Mouse (Mus musculus) layer of hippocampus, postnatal 14 days (tissue): Measurements from ENCODE around the gene Cda. TPM values are rescaled to one million over a fixed set of nuclear protein-coding genes. Genes with fewer than 3 reads are reported as not detected.
"Not testable (repeated sequence)": the region's sequence is repeated elsewhere in the genome, so short reads cannot be mapped to it uniquely, and the experiment has no call there.

Experiments used
- DNase-seq, 2 experiments: peaks; one replicate each; pipeline ENCODE4 v3.0.0; 2021 to 2022; ENCODE audit warnings: low spot score in 2 of 2, mixed read lengths in 1 of 2
- total RNA-seq, 2 experiments: library from RNA; stranded (reverse); gene quantifications; 2 replicates each; pipeline ENCODE4 v1.2.3; 2021

The Cda gene
- total RNA-seq, 2 experiments from 2014 or later: 1.2 to 2.9 TPM

DNA sequence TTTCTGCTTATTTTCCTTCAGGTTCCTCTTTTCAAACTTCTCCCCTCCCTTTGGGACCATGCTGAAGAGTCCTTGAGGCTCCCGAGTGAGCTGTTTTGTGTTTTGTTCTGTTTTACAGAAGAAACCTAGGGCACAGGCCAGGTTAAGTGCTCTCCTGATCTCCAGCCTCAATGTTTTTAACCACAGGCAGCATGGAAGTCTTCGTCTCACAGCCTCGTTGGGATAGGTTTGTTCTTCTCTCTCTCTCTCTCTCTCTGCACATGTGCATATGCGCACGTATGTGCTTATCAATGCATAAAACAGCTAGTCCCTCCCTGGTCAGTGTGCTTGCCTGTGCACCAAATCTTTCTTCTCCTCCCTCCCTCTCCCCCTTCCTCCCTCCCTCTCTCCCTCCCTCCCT lies 30.9 kb downstream of the Cda start:
- no peak for DNase-seq

- DNase-seq: no peak
These were observed 32.1 kb downstream of the Cda start for GRCm38 (mm10) chr4:138335648-138336047.

- no peak for DNase-seq
These were observed 32.8 kb downstream of the Cda start for GRCm38 (mm10) chr4:138335036-138335435.

DNA sequence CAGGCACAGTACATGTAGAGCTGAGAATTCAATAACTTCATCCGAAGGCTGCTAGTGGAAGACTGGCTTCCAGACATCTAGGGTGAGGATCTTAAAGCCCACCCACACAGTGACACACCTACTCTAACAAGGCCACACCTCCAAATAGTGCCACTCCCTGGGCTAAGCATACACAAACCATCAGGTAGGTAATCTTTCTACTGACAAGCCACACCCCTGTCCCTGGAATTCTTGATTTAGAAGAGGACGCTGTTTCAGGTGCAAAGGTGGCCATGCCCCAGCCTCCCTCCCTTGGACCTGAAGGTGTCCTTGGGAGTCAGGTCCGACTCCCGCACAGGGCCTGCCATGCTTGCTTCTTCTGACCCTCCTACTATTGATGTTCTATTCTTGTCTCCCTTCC lies 34.7 kb downstream of the Cda start:
- DNase-seq: no peak

GRCm38 (mm10) chr4:138331647-138332046 lies 36.1 kb downstream of the Cda start:
- no peak for DNase-seq

GRCm38 (mm10) chr4:138330264-138330671 lies 37.5 kb downstream of the Cda start:
- DNase-seq: no peak

GRCm38 (mm10) chr4:138327891-138328470 lies 39.8 kb downstream of the Cda start:
- DNase-seq: no peak

DNA sequence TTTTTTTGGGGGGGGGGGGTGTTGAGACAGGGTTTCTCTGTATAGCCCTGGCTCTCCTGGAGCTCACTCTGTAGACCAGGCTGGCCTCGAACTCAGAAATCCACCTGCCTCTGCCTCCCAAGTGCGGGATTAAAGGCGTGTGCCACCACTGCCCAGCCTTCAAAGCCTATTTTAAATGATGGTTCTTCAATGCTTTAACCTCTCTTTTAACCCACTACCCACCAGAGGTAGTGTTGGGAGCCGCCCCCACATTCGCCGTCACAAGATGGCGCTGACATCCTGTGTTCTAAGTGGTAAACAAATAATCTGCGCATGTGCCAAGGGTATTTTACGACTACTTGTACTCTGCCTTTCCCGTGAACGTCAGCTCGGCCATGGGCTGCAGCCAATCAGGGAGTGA lies 40.6 kb downstream of the Cda start:
- DNase-seq: not testable (repeated sequence)

GRCm38 (mm10) chr4:138326077-138326695 lies 41.6 kb downstream of the Cda start, which contains the start of gene Pink1:
Gene Pink1 (minus strand): TSS chr4:138326307.
- peak; percentile 91 for DNase-seq

GRCm38 (mm10) chr4:138325466-138326076 lies 42.2 kb downstream of the Cda start:
- peak; percentile 88 to 92 for DNase-seq

DNA sequence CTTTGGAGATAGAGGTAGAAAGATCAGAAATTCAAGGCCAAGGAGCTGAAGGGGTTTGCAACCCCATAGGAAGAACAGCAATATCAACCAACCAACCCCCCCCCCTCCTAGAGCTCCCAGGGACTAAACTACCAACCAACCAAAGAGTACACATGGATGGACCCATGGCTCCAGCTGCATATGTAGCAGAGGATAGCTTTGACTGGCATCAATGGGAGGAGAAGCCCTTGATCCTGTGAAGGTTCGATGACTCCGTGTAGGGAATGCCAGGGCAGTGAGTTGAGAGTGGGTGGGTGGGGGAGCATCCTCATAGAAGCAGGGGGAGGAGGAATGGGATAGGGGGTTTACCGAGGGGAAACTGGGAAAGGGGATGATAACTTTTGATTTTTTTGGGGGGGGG lies 43.3 kb downstream of the Cda start:
- no peak for DNase-seq

GRCm38 (mm10) chr4:138323753-138324152 lies 44.0 kb downstream of the Cda start:
- DNase-seq: no peak

DNA sequence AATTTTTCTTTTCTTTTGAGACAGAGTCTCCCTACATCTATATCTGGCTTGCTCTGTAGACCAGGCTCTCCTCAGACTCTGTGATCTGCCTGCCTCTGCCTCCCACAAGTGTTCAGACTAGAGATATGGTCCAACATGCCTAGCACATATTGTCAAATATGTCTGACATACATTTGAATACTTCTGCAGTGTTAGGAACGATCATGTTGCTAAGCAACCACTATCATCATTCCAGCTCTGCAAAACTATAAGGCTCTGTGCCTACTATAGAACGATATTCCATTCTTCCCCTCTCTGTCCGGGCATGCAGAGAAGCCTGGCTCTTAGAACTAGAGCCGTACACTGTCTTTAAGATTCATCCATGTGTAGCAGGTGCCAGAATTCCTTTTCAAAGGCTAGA lies 45.1 kb downstream of the Cda start:
- DNase-seq: no peak

GRCm38 (mm10) chr4:138321488-138321887 lies 46.3 kb downstream of the Cda start:
- no peak for DNase-seq

GRCm38 (mm10) chr4:138320711-138321110 lies 47.1 kb downstream of the Cda start:
- no peak for DNase-seq

DNA sequence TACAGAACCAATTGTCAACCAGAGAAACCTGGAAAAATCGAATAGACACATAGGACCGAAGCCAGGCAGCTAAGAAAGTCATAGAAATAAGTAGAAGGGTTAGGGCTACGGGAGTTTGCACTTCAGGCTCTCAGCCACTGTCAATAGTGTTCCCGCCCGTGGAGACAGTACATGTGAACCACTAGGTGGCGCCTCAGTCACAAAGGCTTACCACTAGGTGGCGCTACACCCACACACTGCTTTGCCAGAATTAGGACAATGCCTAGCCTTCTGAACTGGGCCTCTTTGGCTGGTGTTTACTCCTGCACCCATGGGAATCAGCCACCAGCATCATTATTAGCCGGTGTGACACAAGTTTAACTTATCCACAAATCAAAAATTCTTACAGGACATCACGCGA lies 48.3 kb downstream of the Cda start:
- DNase-seq: peak; percentile 87 to 88

DNA sequence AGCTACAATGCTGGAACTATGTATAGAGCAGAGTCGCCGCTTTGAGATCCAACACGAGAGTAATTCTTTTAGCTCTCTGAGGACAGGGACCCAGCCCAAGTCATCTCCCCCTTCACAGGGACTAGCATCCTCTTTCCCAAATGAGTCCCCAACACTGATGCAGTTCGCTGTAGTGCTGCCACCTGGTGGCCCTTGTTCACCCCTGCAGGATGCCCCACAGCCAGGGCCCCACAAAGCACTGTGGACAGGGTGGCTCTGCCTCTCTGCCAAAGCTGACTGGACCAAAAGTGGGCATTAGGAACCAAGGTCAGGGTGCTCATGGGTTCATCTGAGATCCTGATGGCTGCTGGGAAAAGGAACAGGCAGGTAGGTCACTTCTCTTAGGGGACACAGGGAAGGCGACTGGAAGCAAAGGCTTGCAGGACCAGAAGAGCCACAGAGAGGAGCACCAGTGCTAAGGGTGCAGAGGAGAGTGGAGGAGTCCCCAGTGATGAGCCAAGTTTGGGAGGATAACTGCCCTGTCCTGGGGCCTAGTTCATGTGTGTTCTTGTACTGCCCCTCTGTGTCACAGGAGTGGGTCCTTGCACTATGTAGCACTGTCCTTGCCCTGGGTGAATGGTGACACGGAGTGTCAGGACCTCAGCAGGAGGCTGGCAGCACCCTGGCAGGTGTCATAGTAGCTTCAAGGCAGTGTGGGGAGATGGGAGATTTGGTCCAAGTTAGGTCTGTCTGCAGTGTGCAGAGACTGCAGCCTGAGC lies 49.1 kb downstream of the Cda start:
- peak; percentile 56 to 58 for DNase-seq

DNA sequence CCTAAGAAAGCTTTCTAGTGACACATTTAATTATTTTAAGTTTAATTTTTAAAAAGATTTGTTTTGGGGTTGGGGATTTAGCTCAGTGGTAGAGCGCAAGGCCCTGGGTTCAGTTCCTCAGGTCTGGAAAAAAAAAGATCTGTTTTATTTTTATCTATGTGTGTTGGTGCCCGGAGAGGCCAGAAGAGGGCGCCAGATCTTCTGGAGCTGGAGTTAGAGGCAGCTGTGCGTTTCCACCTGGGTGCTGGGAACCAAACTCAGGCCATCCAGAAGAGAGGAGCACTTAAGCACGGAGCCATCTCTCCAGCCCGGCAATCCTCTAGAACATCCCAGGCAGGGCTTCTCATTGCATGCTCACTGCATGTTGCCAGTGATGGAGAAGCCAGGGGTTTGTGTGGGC lies 51.4 kb downstream of the Cda start:
- no peak for DNase-seq

GRCm38 (mm10) chr4:138315781-138316180 lies 52.0 kb downstream of the Cda start:
- no peak for DNase-seq

GRCm38 (mm10) chr4:138313795-138314194 lies 54.0 kb downstream of the Cda start:
- no peak for DNase-seq

- no peak for DNase-seq
These were observed 54.8 kb downstream of the Cda start for GRCm38 (mm10) chr4:138313021-138313420.

DNA sequence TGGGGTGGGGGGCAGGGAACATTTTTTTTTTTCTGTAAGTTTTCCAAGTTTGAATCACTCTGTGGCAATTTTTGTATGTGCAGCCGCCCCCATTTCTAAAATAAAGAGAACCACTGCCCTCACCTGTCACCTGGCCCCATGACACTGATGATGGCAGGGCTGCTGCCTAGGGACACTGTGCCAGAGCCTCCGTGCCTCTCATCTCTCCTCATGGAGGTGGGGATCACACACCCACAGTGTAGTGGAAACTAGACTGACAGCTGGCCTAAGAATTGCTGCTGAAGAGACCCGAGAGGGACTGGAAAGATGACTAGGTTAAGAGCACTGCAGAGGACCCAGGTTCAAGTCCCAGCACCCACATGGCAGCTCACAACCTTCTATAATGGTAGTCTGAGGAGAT lies 55.7 kb downstream of the Cda start:
- no peak for DNase-seq
